Mouse (Mus musculus) CH12.LX (cell line): Measurements from ENCODE around the gene Dlst. TPM values are rescaled to one million over a fixed set of nuclear protein-coding genes. Genes with fewer than 3 reads are reported as not detected.

ENCODE experiments used
- DNase-seq: peaks from one replicate; pipeline ENCODE4 v3.0.0-alpha.2; 2013; ENCODE audit errors: extremely low read depth
- H3K27ac ChIP-seq: 2 replicates; pipeline ENCODE4 v1.5.1; 2012; ENCODE audit warnings: low read depth, mild to moderate bottlenecking, control low read depth, moderate library complexity; ENCODE audit not compliant: insufficient read depth
- H3K27me3 ChIP-seq: replicated peaks from 2 replicates; pipeline ENCODE3; 2012; ENCODE audit warnings: inconsistent platforms
- H3K36me3 ChIP-seq, 2 experiments: replicated peaks in 1 of 2; 2 replicates each; pipeline versions ENCODE3 to v1.6.1; 2012; ENCODE audit warnings: inconsistent platforms in 1 of 2, low read length in 1 of 2, mild to moderate bottlenecking in 1 of 2, mixed read lengths in 1 of 2, moderate library complexity in 1 of 2; ENCODE audit not compliant: control insufficient read depth in 1 of 2, insufficient read depth in 1 of 2
- H3K4me1 ChIP-seq, 2 experiments: 2 replicates each; pipeline ENCODE4 v1.6.1; 2012; ENCODE audit warnings: inconsistent platforms in 1 of 2, moderate library complexity in 1 of 2; ENCODE audit not compliant: insufficient read depth in 2 of 2, control insufficient read depth in 1 of 2
- H3K4me2 ChIP-seq: 2 replicates; pipeline ENCODE4 v1.6.1; 2012; ENCODE audit warnings: low read depth, mild to moderate bottlenecking, control low read depth; ENCODE audit not compliant: poor library complexity, insufficient read depth, severe bottlenecking
- H3K4me3 ChIP-seq, 3 experiments: fragments of 150-350 bp in 1 of 3; sonication (generic) in 1 of 3; replicated peaks in 1 of 3; 2 replicates each; pipeline versions ENCODE3 to v1.5.1; 2011 to 2012; ENCODE audit warnings: low read depth in 2 of 3, low read length in 2 of 3, mild to moderate bottlenecking in 2 of 3, moderate library complexity in 2 of 3, control low read depth in 1 of 3, improper control_type of control experiment in 1 of 3, inconsistent platforms in 1 of 3, mixed read lengths in 1 of 3; ENCODE audit not compliant: poor library complexity in 1 of 3
- H3K79me2 ChIP-seq: replicated peaks from 2 replicates; pipeline ENCODE4 v1.6.1; 2012; ENCODE audit warnings: mild to moderate bottlenecking, moderate library complexity; ENCODE audit not compliant: control insufficient read depth, poor library complexity, insufficient read depth, severe bottlenecking; ENCODE audit errors: extremely low read depth
- H3K9ac ChIP-seq: 2 replicates; pipeline ENCODE4 v1.6.1; 2012; ENCODE audit warnings: low read depth, mild to moderate bottlenecking, control low read depth, moderate library complexity; ENCODE audit not compliant: insufficient read depth
- H3K9me3 ChIP-seq: replicated peaks from 2 replicates; pipeline ENCODE3; 2012; ENCODE audit warnings: low read length, inconsistent platforms, mixed read lengths
- CTCF ChIP-seq, 2 experiments: IDR thresholded peaks in 1 of 2; conservative IDR thresholded peaks in 1 of 2; 2 replicates each; pipeline ENCODE4 v1.5.1; 2011 to 2012; ENCODE audit warnings: low read depth in 2 of 2, low read length in 2 of 2, improper control_type of control experiment in 1 of 2, inconsistent platforms in 1 of 2, mild to moderate bottlenecking in 1 of 2, moderate library complexity in 1 of 2
- EP300 ChIP-seq: IDR thresholded peaks from 2 replicates; pipeline ENCODE4 v1.6.1; 2011; ENCODE audit warnings: low read length, improper control_type of control experiment
- HCFC1 ChIP-seq: IDR thresholded peaks from 2 replicates; pipeline ENCODE4 v1.6.1; 2012; ENCODE audit warnings: low read depth, mild to moderate bottlenecking, inconsistent platforms, low read length, improper control_type of control experiment
- IRF4 ChIP-seq: IDR thresholded peaks from 2 replicates; pipeline ENCODE4 v1.6.1; 2014; ENCODE audit warnings: low read depth, mild to moderate bottlenecking, inconsistent platforms, low read length, improper control_type of control experiment
- JUN ChIP-seq: IDR thresholded peaks from 2 replicates; pipeline ENCODE4 v1.6.1; 2011; ENCODE audit warnings: low read depth, mild to moderate bottlenecking, low read length, improper control_type of control experiment, moderate library complexity; ENCODE audit not compliant: insufficient read depth
- MAX ChIP-seq: IDR thresholded peaks from 2 replicates; pipeline ENCODE4 v1.6.1; 2011; ENCODE audit warnings: low read length, improper control_type of control experiment
- MAZ ChIP-seq: IDR thresholded peaks from 2 replicates; pipeline ENCODE4 v1.6.1; 2012; ENCODE audit warnings: low read depth, mild to moderate bottlenecking, inconsistent platforms, low read length, improper control_type of control experiment, moderate library complexity
- NRF1 ChIP-seq: IDR thresholded peaks from 2 replicates; pipeline ENCODE4 v1.6.1; 2014; ENCODE audit warnings: low read depth, mild to moderate bottlenecking, inconsistent platforms, low read length, improper control_type of control experiment, moderate library complexity
- POLR2AphosphoS2 ChIP-seq: IDR thresholded peaks from 2 replicates; pipeline ENCODE4 v1.6.1; 2011; ENCODE audit warnings: low read depth, low read length, improper control_type of control experiment
- SIN3A ChIP-seq: IDR thresholded peaks from 2 replicates; pipeline ENCODE4 v1.6.1; 2012; ENCODE audit warnings: low read length, improper control_type of control experiment, inconsistent platforms
- ZC3H11A ChIP-seq: IDR thresholded peaks from 2 replicates; pipeline ENCODE4 v1.6.1; 2012; ENCODE audit warnings: low read depth, mild to moderate bottlenecking, inconsistent platforms, low read length, improper control_type of control experiment
- ZMIZ1 ChIP-seq: IDR thresholded peaks from 2 replicates; pipeline ENCODE4 v1.6.1; 2012; ENCODE audit warnings: low read depth, mild to moderate bottlenecking, inconsistent platforms, low read length, improper control_type of control experiment
- ZNF384 ChIP-seq: IDR thresholded peaks from 2 replicates; pipeline ENCODE4 v1.6.1; 2012; ENCODE audit warnings: low read depth, low read length, improper control_type of control experiment, inconsistent platforms
- dilution Hi-C: fragments of 300-500 bp; cut with MboI; formaldehyde crosslinking; loops from 2 replicates; pipeline ENCODE4 v1.14.3; 2020; ENCODE audit warnings: low sequenced_read_pairs; ENCODE audit not compliant: extremely low pct_unique_long_range_greater_than_20kb, extremely low pct_ligation_motif_present
- in situ Hi-C: fragments of 300-500 bp; cut with MboI; formaldehyde crosslinking; loops from 3 replicates; pipeline ENCODE4 v1.14.3; 2019; ENCODE audit warnings: low sequenced_read_pairs, low pct_ligation_motif_present, low pct_unique_long_range_greater_than_20kb, mixed read lengths
- polyA plus RNA-seq: library from polyadenylated mRNA; unstranded; fragments of >175 nt; gene quantifications from 2 replicates; pipeline ENCODE4 v1.2.1, GENCODE M21; 2012; ENCODE audit warnings: low read depth; ENCODE audit not compliant: insufficient read length
- total RNA-seq, 2 experiments: library from RNA; depleted of rRNA; stranded (reverse); fragments of 300-350 nt in 1 of 2; fragments of >200 nt in 1 of 2; gene quantifications; 2 replicates each; pipeline ENCODE4 v1.2.3; 2012 to 2014

The Dlst gene
- total and polyA plus RNA-seq, 3 experiments = 116 to 165 (median 144) TPM

DNA sequence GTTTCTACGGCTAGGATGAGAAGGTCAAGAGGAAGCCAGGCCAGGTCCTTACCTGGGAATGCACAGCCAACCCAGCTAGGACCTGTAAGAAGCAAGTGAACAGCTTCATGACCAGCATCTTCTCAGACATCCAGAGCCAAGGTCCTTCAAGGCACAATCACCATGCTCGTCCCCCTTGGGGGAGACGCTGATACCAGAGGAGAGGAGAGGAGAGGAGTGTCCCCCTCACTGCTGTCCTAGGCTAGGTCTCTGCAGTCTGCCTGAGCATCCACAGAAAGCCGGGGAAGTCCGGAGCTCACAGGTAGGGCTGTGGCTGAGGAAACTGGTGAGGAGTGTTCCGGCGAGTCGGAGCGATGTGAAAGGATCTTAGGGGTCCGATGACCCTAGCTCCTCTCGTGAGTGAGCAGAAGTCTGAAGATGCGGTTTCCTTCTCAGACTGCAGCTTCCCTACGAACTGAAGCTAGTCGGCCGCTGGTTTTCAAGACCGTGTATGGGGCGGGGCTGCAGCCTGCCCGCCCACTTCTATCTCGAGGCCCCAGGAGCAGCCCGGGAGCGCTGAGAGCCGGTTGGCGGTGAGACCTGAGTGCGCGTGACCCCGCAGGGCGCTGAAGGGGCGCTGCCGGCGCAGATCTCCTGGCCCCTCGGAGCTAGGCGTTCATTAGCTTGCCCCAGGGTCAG, 66.4 kb downstream of the Dlst start:
- no peak for TF ChIP-seq HCFC1
- TF ChIP-seq CTCF (conservative IDR thresholded peaks at IDR 0.05 in 1 of 2, IDR thresholded peaks at IDR 0.05 in 1 of 2; ENCODE audit: low read depth in 2 of 2, low read length in 2 of 2) = no peak
- TF ChIP-seq NRF1 = no peak
- no peak for TF ChIP-seq ZNF384
- TF ChIP-seq EP300 = no peak
- no peak for TF ChIP-seq MAZ
- peaks cover 97% of the 10 kb centered on the region for H3K27me3 ChIP-seq
- no peaks in the 10 kb centered on the region for H3K9me3 ChIP-seq
- in situ Hi-C loops (no loop called here), dilution Hi-C loops (no loop called here)
- no peak overlapping the region; the same call in 1 of the 2 replicates for H3K9ac ChIP-seq
- DNase-seq = peak; percentile 35
- H3K4me3 ChIP-seq = peak overlapping the region in 2 of 3 experiments; percentile 10 to 36
- peak overlapping the region; percentile 58 for H3K4me2 ChIP-seq
- no peaks in the 10 kb centered on the region for H3K36me3 ChIP-seq
- H3K27ac ChIP-seq = no peak overlapping the region
- H3K79me2 ChIP-seq = no peaks in the 10 kb centered on the region
- H3K4me1 ChIP-seq = peaks cover 10 to 19% of the 10 kb centered on the region in 2 experiments

DNA sequence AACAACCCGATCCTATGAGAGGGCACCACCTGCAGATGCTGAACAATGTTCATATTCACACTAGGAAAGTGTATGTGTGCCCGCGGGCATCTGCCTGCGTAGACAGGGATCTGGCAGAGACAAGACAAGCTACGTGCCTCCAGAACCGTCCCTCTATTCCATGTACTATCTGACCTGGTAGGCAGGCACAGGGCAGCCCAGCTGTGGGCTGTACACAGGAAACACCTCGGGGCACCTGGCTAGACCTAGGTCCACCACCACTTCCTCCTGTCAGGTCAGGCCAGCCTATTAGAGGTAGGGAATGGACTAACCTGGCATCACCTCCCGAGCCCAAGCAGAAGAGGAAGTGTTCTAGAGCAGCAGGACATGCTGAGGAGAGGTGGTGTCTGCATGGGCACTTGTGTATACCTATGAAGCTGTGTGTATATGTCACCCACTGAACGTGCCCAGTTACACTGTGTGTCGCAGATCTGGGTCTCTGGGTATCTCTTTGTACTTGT, 67.2 kb downstream of the Dlst start, which contains the start of gene Pgf:
Gene Pgf (minus strand): TSS at position 51 of the 500 bp plus-strand sequence.
- TF ChIP-seq IRF4 (no peak), JUN (no peak), MAX (no peak), ZC3H11A (no peak), SIN3A (no peak), HCFC1 (no peak), ZMIZ1 (no peak), POLR2AphosphoS2 (no peak)
- Histone ChIP-seq H3K9me3 (no peaks in the 10 kb centered on the region), H3K4me2 (peak within 1 kb of the TSS; percentile 58), H3K36me3 (no peaks in the 10 kb centered on the region), H3K27ac (no peak within 1 kb of the TSS), H3K4me1 (peaks cover 10 to 19% of the 10 kb centered on the region in 2 experiments), H3K27me3 (peaks cover 94% of the 10 kb centered on the region), H3K4me3 (peak within 1 kb of the TSS in 2 of 3 experiments; percentile 10 to 36), H3K79me2 (no peaks in the 10 kb centered on the region), H3K9ac (no peak within 1 kb of the TSS; the same call in 1 of the 2 replicates)
- dilution Hi-C loops (no loop called here), in situ Hi-C loops (no loop called here)
- DNase-seq = no peak
